Mouse (Mus musculus) myocyte (in vitro differentiated cells): Measurements from ENCODE around the gene Ank3.

Experiments used
- E2F4 ChIP-seq: IDR thresholded peaks from one replicate; pipeline ENCODE4 v1.6.1; 2011; ENCODE audit warnings: mild to moderate bottlenecking, control low read depth, moderate library complexity; ENCODE audit not compliant: insufficient read depth
- MAX ChIP-seq: IDR thresholded peaks from one replicate; pipeline ENCODE4 v1.6.1; 2011; ENCODE audit warnings: low read depth, mild to moderate bottlenecking, control low read depth
- MYOD1 ChIP-seq, 3 experiments: IDR thresholded peaks; one replicate each; pipeline ENCODE4 v1.6.1; 2011; ENCODE audit warnings: control low read depth in 2 of 3, low read depth in 2 of 3, mild to moderate bottlenecking in 2 of 3, moderate library complexity in 1 of 3; ENCODE audit not compliant: insufficient read length in 2 of 3, control insufficient read depth in 1 of 3
- MYOG ChIP-seq, 3 experiments: IDR thresholded peaks; one replicate each; pipeline ENCODE4 v1.6.1; 2011; ENCODE audit warnings: control low read depth in 2 of 3, low read depth in 2 of 3, mild to moderate bottlenecking in 2 of 3; ENCODE audit not compliant: insufficient read length in 2 of 3, control insufficient read depth in 1 of 3, insufficient read depth in 1 of 3
- POLR2A ChIP-seq: IDR thresholded peaks from one replicate; pipeline ENCODE4 v1.6.1; 2011; ENCODE audit warnings: low read depth, mild to moderate bottlenecking, control low read depth, moderate library complexity; ENCODE audit not compliant: insufficient read length
- POLR2AphosphoS2 ChIP-seq: IDR thresholded peaks from one replicate; pipeline ENCODE4 v1.6.1; 2011; ENCODE audit warnings: low read depth, control low read depth; ENCODE audit not compliant: insufficient read length
- REST ChIP-seq: IDR thresholded peaks from one replicate; pipeline ENCODE4 v1.6.1; 2011; ENCODE audit warnings: mild to moderate bottlenecking, control low read depth, moderate library complexity; ENCODE audit not compliant: insufficient read depth, insufficient read length
- TCF12 ChIP-seq: IDR thresholded peaks from one replicate; pipeline ENCODE4 v1.6.1; 2011; ENCODE audit warnings: mild to moderate bottlenecking, control low read depth; ENCODE audit not compliant: poor library complexity, insufficient read depth, severe bottlenecking
- USF1 ChIP-seq: IDR thresholded peaks from one replicate; pipeline ENCODE4 v1.6.1; 2011; ENCODE audit warnings: low read depth, mild to moderate bottlenecking, control low read depth, moderate library complexity

DNA sequence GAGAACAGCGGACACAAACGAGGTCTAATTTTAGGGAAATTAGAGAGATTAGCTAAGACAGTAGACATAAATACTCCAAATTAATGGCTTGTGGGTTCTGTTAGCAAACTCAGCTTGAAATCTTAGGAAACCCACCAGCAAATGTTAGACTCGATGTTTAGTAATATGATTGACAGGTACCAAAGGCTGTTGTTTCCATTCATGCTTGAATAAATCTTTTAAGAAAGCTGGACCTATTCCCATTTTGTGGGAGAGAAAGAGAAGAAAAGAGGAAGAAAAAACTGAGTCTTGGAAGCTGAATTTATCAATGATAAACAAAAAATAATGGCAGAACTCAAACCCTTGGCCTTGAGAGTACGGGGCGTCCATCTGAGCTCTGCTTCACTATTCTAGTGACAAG is 320.8 kb downstream of the Ank3 start:
- no peak for TF ChIP-seq POLR2A
- TF ChIP-seq E2F4: no peak
- TF ChIP-seq MAX: no peak
- TF ChIP-seq TCF12: no peak
- no peak for TF ChIP-seq MYOD1 (IDR thresholded peaks at IDR 0.05; ENCODE audit: control insufficient read depth in 1 of 3, insufficient read length in 2 of 3, low read depth in 2 of 3)
- no peak for TF ChIP-seq USF1
- TF ChIP-seq REST: no peak
- no peak for TF ChIP-seq MYOG (IDR thresholded peaks at IDR 0.05; ENCODE audit: control insufficient read depth in 1 of 3, insufficient read depth in 1 of 3, insufficient read length in 2 of 3, low read depth in 2 of 3)
- no peak for TF ChIP-seq POLR2AphosphoS2
